Mouse (Mus musculus) cerebellum, adult 2 months (tissue): ENCODE results near the gene Nsun2. TPM values are rescaled to one million over a fixed set of nuclear protein-coding genes. Genes with fewer than 3 reads are reported as not detected.

Source experiments
- DNase-seq, 2 experiments: peaks; one replicate each; pipeline ENCODE4 v3.0.0; 2021
- H3K27ac ChIP-seq: fragments of 200-500 bp; 2 replicates; pipeline ENCODE4 v1.5.1; 2012; ENCODE audit warnings: low read length, control low read depth, inconsistent platforms; ENCODE audit not compliant: insufficient read depth
- H3K27me3 ChIP-seq: fragments of 200-500 bp; 2 replicates; pipeline ENCODE4 v1.6.1; 2012; ENCODE audit warnings: inconsistent platforms, mild to moderate bottlenecking, low read length, moderate library complexity; ENCODE audit not compliant: control insufficient read depth, insufficient read depth
- H3K4me1 ChIP-seq: fragments of 200-500 bp; 2 replicates; pipeline ENCODE4 v1.6.1; 2011; ENCODE audit warnings: low read length; ENCODE audit not compliant: control insufficient read depth, insufficient read depth
- H3K4me3 ChIP-seq: fragments of 200-500 bp; replicated peaks from 2 replicates; pipeline ENCODE3; 2011; ENCODE audit warnings: mild to moderate bottlenecking, low read depth, low read length, control low read depth; ENCODE audit not compliant: insufficient read depth
- CTCF ChIP-seq: fragments of 200-500 bp; IDR thresholded peaks from 2 replicates; pipeline ENCODE4 v1.5.1; 2011; ENCODE audit warnings: low read depth, mild to moderate bottlenecking, control low read depth, low read length, moderate library complexity, borderline replicate concordance; ENCODE audit not compliant: insufficient read depth
- POLR2A ChIP-seq: fragments of 200-500 bp; IDR thresholded peaks from 2 replicates; pipeline ENCODE4 v1.6.1; 2011; ENCODE audit warnings: low read length, control low read depth, borderline replicate concordance; ENCODE audit not compliant: insufficient read depth
- WGBS: fragments of 180-500 bp; shearing (Covaris S2); methylation state at CpG from one replicate; pipeline ENCODE4 v1.1.7; 2018; 5-methylcytosine and 5-hydroxymethylcytosine counted together
- polyA plus RNA-seq: library from polyadenylated mRNA; depleted of rRNA; stranded (reverse); fragments of >200 nt; gene quantifications from 2 replicates; pipeline ENCODE4 v1.2.3, GENCODE M21; 2012

Nsun2 gene
- polyA plus RNA-seq, 1 experiment = 67.1 TPM

DNA sequence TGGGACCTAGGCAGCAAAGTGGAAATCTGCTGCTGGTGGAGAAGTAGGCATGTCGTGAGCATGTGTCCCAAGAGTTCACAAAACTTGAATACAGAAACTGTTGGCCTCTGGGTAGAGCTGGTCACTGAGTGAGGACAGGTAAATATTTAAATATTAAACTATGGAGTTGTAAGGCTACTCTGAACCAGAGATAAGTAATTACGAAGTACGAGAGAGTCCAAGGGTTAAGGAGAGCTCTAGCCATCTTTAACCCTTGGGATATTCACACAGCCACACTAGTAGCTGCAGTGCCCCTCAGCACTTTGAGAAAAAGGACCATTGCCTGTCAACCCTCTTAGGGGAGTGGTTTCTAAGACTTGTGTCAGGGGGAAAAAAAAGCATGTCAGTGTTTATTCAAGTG is 102.8 kb downstream of the Nsun2 start:
- Histone ChIP-seq H3K4me3 (no peak overlapping the region), H3K27me3 (no peaks in the 10 kb centered on the region), H3K4me1 (no peaks in the 10 kb centered on the region), H3K27ac (no peak overlapping the region)
- whole genome bisulfite sequencing = 90% methylated on average over 3 of the region's 3 CpGs
- DNase-seq = no peak
- TF ChIP-seq POLR2A = no peak

DNA sequence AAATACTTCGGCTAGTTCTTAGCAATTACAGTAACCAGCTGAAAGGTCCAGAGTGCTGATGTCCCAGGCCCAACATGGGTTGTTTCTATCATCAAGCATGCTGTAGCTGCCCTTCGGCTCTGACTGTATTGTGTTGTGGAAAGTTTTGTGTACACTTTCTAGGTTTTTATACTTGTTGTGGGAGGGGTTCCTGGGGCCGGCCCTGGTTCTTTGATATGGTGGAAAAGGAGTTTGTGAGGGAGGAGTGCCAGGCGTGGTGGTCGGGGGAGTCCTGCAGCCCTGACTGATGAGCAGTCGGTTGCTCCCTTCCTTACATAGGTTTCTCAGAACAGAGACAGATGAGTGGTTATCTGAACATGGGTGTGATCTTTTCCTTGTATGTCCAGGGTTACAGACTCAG is 103.3 kb downstream of the Nsun2 start:
- no peaks in the 10 kb centered on the region for H3K27me3 ChIP-seq
- H3K4me3 ChIP-seq = no peak overlapping the region
- no peaks in the 10 kb centered on the region for H3K4me1 ChIP-seq
- 87% methylated on average over 6 of the region's 6 CpGs for WGBS
- no peak for DNase-seq
- H3K27ac ChIP-seq = no peak overlapping the region
- TF ChIP-seq CTCF (no peak), POLR2A (no peak)

DNA sequence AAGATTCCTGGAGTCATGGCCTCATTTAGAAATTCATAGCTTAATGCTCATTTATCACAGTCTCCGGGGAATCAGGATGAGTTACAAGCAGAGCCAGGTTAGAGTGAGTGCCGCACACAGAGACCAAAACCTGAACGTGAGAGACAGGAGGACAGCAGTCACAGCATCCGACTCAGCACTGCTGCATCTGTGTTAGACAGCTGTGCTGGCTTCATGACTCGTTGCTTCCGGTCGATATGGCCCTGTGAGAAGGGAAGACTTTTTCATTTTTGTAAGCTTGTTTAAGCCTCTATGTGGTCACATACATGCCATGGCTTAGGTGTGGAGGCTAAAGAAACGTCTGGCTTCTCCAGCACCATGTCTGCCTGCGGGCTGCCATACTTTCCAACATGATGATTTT is 104.1 kb downstream of the Nsun2 start:
- TF ChIP-seq CTCF (no peak), POLR2A (no peak)
- Histone ChIP-seq H3K4me3 (no peak overlapping the region), H3K27ac (no peak overlapping the region), H3K4me1 (no peaks in the 10 kb centered on the region), H3K27me3 (no peaks in the 10 kb centered on the region)
- 86% methylated on average over 9 of the region's 9 CpGs for WGBS
- no peak for DNase-seq

DNA sequence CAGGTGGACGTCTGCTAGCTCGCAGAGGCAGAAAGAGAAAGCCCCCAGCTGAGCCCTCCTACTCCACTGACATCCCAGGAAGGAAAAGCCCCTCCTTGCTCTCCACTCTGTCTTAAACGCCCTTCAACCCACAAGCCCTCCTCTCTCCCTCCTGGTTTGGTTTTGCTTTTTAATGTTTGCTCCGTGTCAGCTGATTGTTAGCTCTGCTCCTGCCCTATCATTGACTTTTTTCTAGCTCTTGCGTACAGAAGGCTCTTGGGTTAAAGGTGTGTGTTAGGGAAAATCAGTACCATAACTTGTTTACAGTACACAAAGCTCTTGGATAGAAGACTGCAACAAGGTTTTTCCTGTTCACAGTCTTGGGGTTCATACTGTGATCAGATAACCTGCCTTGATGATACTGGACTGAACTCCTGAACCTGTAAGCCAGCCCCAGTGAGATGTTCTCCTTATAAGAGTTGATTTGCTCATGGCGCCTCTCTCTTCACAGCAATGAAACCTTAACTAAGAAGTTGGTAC is 104.6 kb downstream of the Nsun2 start:
- Histone ChIP-seq H3K27ac (no peak overlapping the region), H3K27me3 (no peaks in the 10 kb centered on the region), H3K4me3 (no peak overlapping the region), H3K4me1 (no peaks in the 10 kb centered on the region)
- WGBS = 81% methylated on average over 6 of the region's 6 CpGs
- TF ChIP-seq CTCF (no peak), POLR2A (no peak)
- no peak for DNase-seq

DNA sequence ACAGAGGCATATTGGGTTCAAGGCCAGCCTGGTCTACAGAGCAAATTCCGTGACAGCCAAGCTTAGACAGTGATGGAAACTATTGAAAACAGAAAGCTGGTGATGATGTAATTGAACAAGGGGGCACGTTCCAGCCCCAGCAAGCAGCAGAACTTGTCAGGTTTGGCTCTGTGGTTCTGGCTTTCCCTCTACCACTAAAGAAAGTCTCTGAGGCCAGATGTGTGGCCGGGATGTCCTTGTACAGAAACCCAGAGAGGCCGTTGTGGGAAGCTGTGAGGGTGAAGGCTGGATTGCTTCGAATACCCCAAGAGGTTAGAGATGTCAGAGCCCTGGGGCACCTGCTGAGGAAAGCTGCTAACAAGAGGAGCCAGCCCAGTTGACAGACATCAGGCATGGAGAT is 105.7 kb downstream of the Nsun2 start:
- Histone ChIP-seq H3K27me3 (no peaks in the 10 kb centered on the region), H3K27ac (no peak overlapping the region), H3K4me3 (no peak overlapping the region), H3K4me1 (no peaks in the 10 kb centered on the region)
- TF ChIP-seq POLR2A = no peak
- TF ChIP-seq CTCF = no peak
- DNase-seq = no peak
- 88% methylated on average over 5 of the region's 5 CpGs for WGBS

DNA sequence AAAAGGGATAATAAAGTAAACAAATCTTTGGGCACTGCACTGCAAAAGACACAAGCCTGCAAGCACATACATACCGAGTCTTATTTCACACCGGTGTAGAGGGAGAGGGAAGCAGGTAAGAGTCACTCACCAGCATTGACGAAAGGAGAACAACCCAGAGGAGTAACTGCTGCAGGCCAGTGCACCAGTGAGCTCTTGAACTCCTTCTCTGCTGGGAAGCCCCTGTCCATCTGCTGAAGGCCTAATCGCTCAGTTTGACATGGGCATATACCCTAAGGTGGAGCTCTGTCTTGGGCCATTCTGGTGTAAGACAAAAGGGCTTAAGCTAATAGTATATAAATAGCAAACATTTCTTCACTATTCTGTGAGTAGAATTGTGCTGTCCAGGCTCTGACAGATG is 106.6 kb downstream of the Nsun2 start:
- TF ChIP-seq POLR2A = no peak
- no peak for TF ChIP-seq CTCF
- Histone ChIP-seq H3K27ac (no peak overlapping the region), H3K4me1 (no peaks in the 10 kb centered on the region), H3K27me3 (no peaks in the 10 kb centered on the region), H3K4me3 (no peak overlapping the region)
- DNase-seq = no peak
- 95% methylated on average over 4 of the region's 4 CpGs for WGBS

DNA sequence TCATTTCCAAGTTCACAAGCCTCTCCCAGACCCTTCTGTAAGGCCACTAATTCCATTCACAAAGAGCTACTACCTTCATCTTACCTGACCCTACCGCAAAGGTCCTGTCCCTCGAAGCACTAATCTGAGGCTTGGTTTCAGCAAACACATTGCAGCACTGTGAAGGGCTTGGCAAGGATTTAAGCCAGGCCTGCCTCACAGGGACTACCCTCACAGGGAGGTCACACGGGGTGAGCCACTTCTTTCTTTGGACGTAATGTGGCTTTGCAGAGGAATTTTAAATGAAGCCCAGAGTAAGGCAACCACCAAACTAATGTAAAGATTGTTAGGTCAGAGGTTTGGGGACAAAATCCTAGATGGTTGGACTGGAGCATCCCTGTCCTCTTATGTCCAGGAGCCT is 107.0 kb downstream of the Nsun2 start:
- Histone ChIP-seq H3K4me1 (no peaks in the 10 kb centered on the region), H3K27ac (no peak overlapping the region), H3K27me3 (no peaks in the 10 kb centered on the region), H3K4me3 (no peak overlapping the region)
- no peak for DNase-seq
- 85% methylated on average over 4 of the region's 4 CpGs for WGBS
- TF ChIP-seq CTCF (no peak), POLR2A (no peak)

DNA sequence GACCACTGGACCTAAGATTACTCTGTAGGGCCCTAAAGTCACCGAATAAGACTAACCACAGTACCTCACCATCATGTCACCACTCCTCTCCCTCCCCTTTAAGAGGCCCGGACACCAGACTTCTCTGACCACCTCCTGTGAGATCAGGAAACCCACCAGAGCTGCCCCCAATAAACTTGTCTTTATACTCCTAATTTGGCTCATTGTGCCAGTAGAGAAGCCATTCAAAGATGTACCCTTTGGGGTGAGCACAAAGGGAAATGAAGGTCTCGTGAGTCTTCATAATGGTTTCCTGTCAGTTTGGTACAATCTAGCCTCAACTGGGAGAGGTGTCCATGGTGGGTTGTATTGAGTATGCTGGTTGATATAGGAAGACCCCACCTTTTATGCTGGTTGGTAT is 107.5 kb downstream of the Nsun2 start:
- Histone ChIP-seq H3K4me3 (no peak overlapping the region), H3K27me3 (no peaks in the 10 kb centered on the region), H3K4me1 (no peaks in the 10 kb centered on the region), H3K27ac (no peak overlapping the region)
- TF ChIP-seq CTCF = no peak
- TF ChIP-seq POLR2A = no peak
- DNase-seq = no peak
- WGBS = 89% methylated on average over 3 of the region's 3 CpGs
